Mouse (Mus musculus): ENCODE data around the gene Ctrc.

Gene Ctrc

DNA sequence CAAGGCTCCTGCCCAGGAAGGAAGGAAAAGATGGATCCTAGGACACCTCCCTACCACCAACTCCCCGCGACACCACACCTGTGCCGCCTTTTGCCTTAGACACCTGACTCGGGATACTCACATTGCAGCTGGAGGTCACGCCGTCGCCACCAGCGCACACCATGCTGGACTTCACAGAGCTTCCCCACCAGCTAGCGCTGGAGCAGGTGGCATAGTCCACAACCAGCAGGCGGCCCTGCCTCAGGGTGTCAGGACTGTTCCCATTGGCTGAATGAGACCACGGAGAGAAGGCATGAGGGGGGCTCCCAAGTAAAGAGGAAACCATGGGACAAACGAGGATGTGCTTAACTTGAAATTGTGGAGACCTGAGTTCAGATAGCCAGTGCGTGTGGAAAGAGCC, 27.3 kb downstream of the Ctrc start:
- no peak for DNase-seq

DNA sequence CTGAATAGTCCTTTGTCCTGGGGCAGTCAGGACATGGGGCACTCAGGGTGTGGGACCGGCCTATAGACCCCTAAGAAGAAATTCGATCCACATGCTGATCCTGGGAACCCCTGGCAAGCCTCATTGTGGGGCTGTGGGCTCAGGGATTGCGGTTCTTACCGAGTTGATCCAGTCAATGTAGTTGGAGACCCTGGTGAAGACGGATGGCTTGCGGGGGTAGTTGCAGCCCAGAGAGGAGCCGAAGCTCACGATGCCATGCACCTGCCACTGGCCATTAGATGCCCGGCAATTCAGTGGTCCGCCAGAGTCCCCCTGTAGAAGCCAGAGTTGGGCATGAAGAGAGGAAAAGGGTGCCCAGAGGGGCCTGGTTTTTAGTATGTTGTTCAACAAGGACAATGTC, 28.5 kb downstream of the Ctrc start:
- no peak for DNase-seq

DNA sequence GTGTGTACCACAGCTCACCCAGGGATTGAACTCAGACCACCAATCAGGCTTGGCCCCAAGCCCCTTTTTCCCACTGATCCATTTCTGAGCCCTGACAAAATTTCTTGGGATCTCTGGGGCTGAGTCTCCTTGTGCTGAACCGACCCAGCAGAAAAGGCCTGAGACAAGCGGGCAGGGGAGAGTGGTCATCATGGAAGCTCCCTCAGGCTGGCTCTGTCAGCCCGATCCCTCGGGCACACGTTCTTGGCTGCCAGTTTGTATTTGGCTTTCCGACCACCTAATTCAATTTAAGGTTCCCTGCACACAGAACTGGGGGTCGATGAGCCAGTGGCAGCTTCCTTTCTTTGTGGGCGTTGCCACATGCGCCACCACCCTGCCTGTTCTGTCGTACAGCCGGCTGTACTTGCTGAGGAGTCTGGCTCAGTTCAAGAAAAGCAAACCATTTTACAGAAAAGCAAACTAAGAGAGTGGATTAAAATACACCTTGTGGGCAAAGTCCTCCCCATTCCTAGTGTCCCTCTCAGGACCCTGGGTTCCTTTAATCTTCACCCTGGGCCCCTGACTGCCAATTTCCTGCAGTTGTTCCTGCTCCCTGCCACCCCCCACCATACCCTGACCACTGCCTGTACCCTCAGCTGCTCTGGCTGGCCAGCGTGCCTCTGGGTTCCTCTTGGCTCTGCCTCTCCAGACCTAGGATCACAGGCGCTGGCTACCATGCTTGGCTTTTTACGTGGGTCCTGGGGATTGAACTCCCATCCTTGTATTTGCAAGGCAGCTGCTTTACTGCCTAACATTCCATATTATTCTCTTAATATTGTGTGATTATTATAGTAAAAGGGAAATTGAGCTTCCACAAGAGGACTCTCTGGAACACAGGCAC, 29.1 kb downstream of the Ctrc start:
- DNase-seq, result no peak

DNA sequence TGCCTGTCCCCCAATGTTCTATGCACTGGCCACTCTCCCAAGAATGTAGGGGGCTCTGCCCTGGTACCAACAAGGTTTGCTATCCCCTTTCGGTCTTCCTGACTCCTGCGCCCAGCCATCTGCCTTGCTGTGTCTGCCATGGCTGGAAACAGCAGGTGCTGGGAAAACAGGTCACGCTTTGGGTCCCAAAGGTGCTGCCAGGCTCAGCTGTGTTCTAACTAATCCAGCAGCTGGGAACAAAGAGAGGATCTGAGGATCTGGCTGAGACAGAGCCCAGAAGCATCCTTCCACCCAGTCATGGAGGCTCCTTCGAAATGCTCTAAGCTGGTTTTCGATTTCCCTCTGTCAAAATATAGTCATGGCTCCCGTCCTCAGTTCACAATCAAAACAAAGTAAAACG, 29.9 kb downstream of the Ctrc start:
- DNase-seq, result no peak

DNA sequence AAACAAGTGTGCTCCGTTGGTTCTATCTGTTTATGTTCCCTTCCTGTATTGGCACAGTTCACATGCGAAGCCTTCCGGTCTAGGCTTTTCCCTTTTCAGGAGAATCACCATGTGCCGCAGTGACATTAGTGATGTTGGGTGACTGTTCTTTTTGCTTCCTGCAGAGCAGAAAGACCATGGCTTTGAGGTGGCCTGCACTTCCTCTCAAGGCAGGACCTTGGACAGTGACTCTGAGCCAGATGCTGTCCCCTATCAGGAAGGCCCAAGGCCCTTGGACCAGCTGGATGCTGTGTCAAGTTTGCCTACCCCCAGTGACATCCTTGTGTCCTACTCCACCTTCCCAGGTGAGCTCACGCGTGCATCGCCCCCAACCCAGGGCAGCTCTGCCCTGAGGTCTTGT, 34.8 kb downstream of the Ctrc start:
- DNase-seq, result no peak

DNA sequence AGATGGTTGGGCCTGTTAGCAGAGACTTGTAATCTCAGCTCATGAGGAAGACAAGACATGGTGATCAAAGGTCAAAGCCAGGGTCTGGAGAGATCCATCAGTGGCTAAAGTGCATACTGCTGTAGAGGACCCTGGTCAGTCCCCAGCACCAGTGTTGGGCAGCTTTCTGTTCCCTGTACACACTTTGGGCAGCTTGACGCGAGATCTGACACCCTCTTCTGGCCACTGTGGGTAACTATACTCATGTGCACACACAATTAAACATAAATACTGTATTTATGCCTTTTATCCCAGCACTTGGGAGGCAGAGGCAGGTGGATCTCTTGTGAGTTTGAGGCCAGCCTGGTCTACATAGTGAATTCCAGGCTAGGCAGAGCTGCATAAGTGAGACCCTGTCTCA, 35.2 kb downstream of the Ctrc start:
- DNase-seq, result no peak

DNA sequence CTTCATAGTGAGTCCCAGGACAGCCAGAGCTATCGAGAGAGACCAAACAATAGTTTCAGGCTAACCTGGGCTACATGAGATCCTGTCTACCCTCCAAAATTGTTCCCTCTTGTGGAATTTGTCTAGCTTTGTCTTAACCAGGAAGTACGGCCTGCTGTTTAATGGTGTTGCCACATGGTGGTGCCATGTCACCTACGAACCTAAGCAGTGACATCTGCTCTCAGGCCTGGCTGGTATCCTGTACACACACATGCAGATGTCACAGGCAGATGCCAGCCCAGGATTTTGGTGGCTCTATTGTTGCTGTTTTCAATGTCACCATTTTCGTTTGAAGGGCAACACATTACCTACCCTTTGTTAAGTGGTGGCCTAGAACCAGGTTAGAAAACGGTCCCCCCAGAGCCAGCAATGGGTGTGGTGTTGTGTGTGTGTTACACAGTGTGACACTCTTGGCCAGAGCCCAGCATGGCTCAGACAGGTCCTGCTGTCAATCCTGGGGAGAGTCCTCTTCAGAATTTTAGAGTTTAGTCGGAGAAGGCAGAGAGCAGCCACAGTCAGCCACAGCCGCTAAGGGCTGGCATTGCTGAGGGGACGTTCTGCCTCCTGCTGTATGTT, 36.2 kb downstream of the Ctrc start:
- DNase-seq, result peak in 1 of 2 experiments; percentile 17

DNA sequence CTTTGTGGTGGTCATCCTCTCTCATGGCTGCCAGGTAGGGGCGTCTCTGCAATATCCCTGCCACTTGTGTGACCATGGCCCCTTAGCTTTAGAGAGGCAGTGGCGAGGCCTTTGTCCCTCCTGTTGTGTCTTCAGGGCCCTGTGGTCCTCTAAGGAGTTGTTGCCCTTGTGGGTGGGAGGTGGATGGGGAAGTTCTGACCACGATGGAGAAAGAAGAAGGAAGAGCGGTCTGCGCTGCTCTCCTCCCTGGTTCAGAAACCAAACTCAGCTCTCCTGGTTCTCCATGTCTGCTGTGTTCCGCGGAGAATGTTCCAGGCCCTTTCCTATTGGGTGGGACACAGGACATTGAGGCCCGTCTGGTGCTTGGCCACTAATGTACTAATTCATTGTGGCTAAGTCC, 40.3 kb downstream of the Ctrc start:
- no peak for DNase-seq

DNA sequence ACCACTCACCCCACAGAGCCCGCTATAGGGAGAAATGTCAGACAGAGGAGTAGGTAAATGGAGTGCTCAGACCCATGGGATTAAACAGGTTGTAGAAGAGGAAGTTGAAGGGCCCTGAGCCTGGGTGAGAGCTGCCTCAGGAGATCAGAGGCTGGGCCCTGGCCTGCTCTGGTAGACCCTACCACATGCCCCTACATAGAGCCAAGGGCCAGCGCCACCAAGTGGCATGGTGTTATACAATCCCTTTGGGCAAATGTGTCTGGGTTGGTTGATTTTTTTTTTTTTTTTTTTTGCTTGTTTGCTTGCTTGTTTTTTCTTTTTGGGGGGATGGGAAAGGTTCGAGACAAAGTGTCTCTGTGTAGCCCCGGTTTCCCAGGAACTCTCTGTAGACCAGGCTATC, 42.1 kb downstream of the Ctrc start:
- DNase-seq, result no peak

DNA sequence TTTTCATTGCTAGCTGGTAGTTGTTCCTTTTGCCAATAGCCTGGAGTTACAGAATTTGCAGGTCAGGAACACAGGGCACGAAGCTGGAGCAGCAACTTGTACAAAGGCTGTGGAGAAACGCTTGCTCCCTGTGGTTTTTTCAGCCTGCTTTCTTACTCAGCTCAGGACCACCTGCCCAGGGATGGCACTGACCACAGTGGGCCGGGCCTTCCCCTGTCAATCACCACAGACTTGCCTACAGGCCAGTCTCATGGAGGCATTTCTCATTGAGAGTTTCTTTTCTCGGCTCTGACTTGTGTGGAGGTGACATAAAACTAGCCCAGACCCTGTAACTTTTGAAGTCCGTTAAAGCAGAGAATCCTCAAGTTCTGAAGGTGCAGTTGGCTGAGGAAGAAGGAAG, 48.6 kb downstream of the Ctrc start:
- DNase-seq, result no peak

DNA sequence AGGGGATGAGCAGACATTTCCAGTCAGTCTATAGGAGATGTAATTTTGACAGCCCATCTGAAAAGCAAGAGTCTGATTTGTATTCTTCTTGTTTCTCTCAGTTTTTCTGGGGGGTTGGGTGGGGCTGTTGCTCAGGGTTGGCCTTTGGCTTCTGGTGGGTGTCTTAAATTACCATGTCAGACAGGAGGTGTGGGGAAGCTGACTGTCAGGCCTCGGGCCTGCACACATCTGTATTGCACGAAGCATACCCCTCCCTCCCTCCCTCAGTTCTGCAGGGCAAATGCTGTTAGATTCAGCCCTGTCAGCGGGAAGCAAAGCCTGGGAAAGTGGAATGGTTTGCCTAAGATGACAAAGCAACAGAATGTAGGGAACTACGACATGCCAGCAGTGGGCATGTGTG, 49.2 kb downstream of the Ctrc start:
- DNase-seq, result no peak

DNA sequence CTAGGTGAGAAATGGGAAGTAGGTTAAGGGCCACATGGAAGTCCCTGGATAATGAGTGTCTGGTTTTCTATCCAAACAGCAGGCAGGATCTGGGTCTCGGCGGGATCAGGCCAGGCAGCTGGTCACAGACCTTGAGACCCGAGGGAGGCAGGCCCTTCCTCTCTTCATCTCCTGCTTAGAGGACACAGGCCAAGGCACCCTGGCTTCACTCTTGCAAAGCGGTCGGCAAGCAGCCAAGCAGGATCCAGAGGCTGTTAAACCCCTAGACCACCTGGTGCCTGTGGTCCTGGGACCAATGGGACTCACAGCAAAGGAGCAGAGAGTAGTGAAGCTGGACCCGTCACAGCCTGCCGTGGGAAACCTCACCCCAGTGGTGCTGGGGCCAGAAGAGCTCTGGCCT, 49.8 kb downstream of the Ctrc start:
- DNase-seq, result peak in 1 of 2 experiments; percentile 11

DNA sequence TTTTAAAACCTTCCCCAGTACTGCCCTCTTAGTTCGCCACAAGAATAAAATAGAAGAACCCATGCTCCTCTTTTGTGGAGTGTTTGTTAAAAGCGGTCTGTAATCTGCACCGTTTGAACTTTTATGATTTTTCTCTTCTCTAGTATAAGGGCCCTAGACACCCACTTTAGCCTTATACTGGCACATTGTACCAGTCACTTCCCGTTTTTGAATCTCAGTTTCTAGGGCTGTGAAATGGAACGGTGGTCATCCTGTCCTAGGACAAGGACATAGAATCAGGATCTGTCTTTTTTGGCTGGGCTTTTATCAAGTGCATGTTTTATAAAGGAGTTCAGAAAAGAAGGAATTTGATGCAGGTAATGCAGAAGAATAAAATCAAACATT, 52.0 kb downstream of the Ctrc start:
- DNase-seq, result no peak

DNA sequence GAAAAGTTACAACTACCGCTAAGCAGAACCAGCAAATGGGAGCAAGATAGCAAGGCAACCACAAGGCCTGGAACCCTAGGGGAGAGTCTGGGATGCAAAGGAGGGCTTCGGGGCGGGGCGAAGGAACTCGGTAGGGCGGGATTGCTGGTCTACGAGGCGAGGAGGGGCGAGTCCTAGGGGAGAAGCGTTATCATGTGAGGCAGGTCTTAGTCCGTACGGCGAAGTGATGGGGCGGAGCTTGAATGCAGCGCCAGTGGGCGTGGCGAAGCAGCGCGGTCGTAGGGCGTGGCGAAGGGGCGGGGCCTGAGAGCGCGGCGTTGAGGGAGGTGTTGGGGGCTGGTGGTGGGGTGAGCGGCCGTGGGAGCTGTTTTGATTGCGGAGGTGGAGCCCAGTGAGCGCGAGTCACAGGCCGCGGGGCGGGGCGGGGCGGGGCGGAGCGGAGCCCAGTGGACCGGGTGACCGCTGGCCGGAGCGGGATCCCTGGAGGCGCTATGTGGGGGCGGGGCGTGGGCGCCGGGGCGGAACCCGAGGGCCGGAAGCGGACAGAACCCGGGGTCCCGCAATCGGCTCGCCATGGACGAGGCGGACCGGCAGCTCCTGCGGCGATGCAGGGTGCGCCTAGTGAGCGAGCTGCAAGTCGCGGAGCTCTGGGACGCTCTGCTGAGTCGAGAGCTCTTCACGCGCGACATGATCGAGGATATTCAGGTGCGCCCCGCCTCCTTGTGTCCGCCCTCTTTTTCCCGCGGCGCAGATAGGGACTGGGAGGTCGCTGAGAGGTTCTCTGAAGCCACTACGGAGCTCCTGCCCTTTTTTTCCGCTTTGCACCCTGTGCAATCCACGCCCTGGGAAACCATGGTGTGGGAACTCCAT, 52.6 kb downstream of the Ctrc start, which contains the start of gene Casp9:
Casp9 (plus strand) TSS at position 331 of the 870 bp plus-strand sequence.
- peak; percentile 95 to 98 for DNase-seq

DNA sequence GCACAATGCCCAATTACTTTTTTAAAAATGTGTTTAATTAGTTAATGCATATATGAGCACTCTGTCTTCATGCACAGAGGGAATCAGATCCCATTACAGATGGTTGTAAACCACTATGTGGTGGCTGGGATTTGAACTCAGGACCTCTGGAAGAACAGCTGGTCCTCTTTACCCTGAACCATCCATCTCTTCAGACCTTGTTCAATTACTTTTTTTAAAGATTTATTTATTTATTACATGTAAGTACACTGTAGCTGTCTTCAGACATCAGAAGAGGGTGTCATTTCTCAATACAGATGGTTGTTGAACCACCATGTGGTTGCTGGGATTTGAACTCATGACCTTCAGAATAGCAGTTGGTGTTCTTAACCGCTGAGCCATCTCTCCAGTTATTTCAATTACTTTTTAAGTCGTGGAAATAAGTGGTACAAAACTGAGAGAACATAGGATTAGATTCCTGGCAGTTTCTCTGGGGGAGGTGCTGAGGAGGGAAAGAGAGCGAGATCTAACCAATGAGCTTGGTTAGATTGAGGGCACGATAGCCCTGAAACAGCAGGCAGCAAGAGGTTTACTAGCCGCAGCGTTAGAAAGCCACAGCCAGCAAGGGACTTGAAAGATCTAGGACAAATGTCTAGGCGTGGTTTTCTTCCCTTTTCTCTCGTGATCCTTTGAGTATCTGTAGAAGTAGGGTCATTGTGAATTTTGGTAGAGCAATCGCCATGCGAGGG, 53.4 kb downstream of the Ctrc start:
- no peak for DNase-seq

DNA sequence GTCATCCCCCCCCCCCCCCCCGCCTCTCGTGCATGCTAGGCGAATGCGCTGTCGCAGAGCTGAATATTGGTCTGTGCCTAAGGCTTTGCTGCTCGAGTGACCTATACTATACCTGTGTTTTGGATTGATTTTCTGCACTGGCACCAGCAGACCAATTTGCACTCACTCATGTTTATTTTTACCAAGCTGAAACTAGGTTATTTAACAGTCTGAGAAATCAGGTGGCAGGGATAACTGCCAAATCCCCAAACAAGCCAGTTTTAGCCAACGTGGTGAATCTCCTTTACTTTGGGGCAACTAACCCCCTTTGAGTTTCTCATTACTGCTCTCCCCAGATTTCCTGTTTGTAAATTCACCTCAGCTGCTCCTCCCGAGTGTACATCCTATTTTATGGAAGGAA, 54.2 kb downstream of the Ctrc start:
- peak; percentile 44 to 49 for DNase-seq

DNA sequence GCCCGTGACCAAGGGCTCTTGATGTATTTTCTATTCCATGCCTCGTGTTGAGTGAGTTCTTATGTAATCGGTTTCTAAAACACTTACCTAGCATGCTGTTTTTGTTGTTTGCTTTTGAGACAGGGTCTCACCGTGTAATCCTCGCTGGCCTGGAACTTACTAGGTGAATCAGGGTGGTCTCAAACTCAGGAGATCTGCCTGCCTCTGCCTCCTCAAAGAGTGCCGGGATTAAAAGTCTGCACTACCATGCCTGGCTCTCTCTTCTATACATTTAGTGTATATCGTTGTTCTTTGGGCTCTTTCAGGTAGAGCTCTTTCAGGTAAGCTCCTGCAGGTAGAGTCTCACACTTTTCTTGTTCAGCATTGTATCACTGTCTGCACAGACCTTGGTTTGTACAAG, 54.7 kb downstream of the Ctrc start:
- no peak for DNase-seq

DNA sequence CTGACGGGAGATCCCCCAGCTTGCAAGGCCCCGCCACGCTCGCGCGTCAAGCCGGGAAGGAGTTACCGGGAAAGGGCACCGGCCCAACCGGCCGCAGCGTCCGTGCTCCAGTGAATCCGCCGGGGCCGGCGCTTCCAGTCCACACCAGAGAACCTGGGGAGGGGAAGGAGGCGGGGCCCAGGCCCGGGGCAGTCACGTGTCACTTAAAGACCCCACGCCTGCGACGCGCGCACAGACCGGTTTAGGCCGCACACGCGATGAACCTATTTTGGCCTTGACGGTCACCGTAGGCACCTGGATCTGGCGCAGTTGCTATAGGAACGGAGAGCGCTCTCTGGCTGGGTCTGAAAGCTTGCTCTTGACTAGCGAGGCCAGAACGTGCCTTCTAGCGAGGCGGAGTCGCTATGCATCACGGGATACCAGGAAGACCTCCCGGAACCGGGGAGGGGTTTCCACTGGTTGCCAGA, 55.6 kb downstream of the Ctrc start, which contains the start of gene Dnajc16:
Dnajc16 (minus strand) TSS at position 408 of the 467 bp plus-strand sequence.
- DNase-seq, result peak; percentile 95 to 98

DNA sequence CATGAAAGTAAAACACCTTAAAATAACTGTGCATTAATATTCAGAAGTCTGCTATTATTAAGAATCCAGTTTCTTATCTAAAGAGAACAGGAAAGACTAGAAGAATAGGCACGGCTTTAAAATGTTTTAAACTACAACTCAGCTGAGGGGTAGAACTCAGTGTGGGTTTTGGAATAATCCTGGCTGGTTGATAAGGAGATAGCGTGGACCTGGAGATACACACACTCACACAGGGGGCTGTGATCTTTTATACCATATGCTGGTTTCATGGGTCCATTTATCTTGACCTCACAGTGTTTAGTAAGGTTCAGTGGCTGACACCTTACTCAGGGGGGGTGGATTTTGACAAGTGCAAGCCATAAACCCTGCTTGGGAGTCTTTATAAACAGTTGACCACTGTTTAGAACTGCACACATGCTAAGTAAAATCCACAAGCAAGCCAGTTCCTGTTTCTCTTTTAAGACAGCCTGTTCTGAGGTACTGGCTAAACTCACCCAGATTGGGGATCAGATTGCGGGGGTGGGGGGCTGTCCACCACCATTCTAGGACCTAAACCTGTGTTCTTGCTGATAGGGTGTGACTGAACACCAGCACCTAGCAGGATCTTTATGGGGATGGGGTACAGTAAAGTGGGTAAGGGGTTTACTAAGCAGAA, 56.5 kb downstream of the Ctrc start:
- no peak for DNase-seq

DNA sequence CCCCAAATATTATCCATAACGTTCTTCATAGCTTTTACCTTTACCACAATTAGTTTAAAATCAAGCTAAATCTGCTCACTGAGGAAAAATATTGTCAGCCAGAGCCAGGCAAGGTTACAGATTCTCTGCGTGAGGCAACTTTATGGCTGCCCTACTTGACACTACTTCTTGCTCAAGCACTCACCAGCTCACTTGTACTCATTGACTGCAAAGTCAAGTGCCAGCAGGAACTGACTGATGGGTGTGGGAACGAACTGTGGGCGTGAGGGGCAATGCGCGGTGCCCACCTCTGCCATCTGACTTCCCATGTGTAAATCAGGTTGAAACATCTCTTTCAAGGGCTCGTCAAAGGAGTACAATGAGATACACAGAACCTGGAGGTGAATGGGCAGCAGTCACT, 58.7 kb downstream of the Ctrc start:
- DNase-seq, result no peak

DNA sequence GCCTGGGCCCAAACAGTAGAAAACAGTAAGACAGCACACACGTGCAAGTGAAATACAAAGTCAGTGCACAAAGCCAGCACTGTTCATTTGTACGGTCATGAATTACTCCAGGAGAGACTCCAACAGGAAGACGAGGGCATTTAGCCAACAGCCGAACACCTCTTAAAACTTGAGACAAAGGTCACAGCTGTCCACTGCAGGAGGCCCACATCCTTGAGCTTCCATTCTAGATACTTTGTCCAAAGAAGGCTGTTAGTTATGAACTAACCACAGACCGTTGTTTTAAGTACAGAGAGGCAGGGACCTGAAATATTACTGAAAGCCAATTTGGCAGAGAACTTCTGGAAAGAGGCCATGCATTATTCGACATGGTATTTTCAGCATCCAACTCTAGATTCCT, 59.1 kb downstream of the Ctrc start:
- no peak for DNase-seq

DNA sequence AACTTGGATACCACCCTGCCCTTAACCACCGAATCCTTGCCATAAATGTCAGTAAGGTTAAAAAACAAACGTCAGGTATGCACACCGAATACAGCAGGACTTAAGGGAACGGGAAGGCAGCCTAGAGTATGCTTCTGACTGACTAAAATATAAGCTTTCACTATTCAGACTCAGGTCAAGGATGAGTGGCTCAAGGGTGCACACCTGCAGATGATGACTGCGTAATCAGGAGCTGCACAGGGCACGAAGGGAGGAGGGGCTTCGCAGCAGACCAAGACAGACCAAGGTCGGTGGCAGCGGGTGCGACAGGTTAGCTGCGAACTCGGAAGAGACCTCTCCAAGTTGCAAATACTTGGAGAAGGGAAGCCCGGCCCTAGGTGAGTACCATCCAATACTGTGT, 60.0 kb downstream of the Ctrc start:
- DNase-seq, result no peak

All from cerebellum, adult 18-20 months (tissue).